Mouse (Mus musculus): ENCODE data around the gene Syt6.
A peak's percentile ranks its signal among the peaks of the same experiment; 100 is the strongest.
"Not testable (repeated sequence)": the region's sequence is repeated elsewhere in the genome, so short reads cannot be mapped to it uniquely, and the experiment has no call there.

The Syt6 gene

DNA sequence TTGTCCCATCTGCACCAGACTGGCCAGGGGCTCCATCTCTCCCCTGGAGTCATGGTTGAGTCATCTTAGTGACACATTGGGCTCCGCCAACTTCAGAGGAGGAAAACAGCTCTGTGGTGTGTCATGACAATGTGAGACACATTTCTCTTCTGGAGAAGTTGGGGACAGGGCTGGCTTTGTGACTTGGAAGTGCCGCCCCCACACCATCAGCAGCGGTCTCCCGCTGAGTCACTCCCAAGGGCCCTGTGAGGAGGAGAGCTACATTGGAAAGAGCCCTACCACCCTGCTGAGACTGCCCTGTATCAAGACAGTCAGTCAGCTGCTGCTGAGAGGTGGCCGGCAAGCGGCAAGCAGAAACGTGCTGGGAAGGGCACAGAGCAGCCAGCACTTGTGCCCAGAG, 26.0 kb downstream of the Syt6 start:
- DNase-seq (ENCODE audit: low spot score), result no peak

DNA sequence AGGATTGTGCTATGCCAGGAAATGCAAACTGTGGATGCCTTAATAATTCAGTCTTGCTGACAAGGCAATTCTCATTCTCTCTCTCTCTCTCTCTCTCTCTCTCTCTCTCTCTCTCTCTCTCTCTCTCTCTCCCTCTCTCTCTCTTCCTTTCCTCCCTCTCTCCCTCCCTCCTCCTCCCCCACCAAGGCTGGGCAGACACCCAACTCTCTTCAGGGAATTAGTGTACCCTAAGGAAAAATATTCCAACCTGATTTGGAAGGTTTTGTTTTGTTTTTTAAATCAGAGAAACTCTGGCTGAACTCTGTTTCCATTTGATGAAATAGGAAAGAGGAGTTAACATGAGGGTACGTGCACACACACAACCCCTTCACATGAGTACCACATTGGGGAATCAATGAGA, 26.5 kb downstream of the Syt6 start:
- DNase-seq (ENCODE audit: low spot score), result no peak

DNA sequence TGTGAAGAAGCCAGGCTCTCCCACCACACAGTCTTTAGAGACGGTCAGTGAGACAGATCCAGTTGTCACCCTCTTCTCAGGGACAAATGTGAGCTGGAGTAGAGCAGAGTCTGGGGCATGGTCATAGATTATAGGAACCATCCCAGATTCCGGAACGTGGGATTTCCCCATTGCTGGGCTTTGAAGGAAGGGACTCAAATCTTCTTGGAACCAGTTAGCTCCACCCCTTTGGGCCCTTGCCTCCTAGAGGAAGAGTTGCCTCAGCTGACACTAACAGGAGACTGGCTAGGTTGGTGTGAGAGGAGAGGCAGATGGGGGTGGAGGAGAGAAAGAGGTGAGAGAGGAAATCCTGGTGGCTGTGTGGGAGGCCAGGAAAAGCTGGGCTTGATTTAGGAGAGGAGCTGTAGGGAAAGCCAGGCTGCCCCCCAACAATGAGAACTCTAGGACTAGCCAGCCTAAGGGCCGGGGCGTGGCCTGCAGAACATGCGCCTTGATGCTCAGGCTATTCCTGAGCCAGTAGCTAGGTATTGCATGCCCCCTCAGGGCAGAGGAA, 31.1 kb downstream of the Syt6 start:
- DNase-seq (ENCODE audit: low spot score), result peak; percentile 17

DNA sequence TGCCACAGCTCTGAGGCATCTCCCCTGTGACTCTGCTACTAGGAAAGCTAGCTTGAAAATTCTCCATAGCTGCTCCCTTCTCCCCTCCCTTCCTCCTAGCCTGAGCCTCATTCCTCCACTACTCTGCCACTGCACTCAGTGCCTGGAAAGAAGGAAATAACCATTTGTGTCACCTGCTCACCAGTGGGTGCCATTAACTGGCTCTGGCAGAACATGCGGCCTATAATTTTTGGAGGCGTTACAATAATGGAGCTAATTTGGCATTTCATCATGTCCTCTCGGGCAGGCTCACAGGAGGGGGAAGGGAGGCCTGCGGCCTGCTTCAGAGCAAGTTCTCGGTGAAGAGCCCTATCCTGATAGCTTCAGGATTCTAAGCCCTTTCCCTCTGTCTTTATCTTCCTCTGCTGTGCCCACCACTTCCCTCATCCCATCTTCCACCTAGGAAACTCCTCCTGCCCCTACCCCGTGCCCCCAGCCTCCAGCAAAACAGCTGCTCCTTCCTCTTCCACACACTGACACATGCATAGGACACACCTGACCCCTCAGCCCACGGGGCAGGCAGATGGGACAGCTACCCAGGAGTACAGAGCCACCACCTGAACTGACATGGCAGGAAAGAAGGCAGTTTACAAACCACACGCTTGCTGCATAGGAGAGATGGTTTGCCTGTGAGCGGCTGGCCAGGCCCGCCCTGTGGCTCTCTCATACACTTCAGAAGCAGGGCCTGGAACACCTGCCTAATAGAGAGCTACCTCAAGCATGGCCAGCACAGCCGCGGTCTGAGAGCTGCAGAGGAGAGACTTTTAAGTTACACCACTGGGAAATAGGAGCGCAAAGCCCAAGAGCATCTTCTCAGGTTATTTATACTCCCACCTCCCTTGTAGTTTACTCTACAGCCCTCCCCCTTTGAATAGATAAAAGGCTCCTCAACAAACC, 31.9 kb downstream of the Syt6 start:
- DNase-seq (ENCODE audit: low spot score), result no peak

DNA sequence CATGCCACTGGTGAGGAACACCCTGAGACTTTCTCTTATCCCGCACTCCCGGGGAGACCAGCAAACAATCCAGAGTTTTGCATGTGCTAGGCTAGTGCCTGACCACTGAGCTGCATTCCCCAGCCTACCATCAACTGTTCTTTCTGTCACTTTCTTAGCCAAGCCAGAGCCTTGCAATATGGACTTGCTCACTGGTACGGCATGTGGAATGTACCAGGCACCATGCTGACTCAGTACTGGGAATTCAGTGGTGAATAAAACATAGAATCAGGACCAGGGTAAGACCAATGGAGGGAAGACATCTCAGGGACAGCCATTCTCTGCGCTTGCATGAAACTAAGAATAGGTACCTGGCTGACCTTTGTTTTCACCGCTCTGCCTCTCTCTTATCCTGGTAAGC, 35.2 kb downstream of the Syt6 start:
- DNase-seq (ENCODE audit: low spot score), result no peak

DNA sequence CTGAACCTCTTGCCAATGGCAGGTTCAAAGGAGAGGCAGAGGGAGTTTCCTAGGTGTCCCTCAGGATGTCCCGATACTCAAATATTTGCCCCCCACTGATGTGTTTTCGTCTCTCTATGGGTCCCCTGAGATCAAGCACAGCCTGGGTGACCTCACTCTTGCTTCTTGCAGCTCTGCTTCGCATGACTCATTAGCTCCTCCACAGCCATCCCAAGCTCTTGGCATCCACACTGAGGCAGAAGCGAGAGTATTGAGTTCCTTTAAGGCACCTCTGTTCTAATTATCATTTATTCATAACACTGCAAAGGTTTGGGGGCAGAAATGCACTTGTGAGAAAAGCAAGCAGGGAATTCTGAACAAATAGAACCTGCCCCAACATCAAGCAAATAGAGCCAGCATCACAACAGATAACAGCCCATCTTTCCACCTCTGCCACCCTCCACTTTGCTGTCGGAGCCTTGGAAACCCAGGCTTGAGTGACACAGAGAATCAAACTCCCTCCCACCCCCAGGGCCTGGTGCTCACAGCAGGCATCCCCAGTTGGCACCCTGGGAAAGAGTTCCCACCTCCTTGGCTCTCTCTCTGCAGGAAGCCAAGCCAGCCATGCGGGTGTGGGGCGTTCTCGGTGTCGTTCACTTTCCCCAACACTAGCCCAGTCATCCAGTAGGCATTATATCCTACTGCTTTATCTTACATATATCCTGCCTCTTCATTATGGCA, 37.8 kb downstream of the Syt6 start:
- no peak for DNase-seq (ENCODE audit: low spot score)

DNA sequence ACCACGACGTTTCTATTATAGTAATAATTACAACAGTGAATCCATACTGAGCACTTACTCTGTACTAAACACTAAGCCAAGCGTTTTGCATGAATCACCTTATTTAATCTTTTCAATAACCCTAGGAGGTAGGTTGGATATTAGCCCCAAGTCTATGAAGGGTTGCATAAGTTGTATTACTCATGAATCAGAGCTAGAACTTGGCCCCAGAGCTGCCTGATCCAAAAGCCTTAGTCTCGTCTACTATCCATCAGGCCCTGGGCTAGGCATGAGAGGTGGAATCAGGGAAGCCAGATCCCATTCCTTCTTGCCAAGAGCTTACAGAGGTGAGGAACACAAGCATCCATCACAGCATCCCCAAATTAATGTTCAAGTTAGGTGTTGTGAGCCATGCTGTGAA, 40.6 kb downstream of the Syt6 start:
- DNase-seq (ENCODE audit: low spot score), result no peak

DNA sequence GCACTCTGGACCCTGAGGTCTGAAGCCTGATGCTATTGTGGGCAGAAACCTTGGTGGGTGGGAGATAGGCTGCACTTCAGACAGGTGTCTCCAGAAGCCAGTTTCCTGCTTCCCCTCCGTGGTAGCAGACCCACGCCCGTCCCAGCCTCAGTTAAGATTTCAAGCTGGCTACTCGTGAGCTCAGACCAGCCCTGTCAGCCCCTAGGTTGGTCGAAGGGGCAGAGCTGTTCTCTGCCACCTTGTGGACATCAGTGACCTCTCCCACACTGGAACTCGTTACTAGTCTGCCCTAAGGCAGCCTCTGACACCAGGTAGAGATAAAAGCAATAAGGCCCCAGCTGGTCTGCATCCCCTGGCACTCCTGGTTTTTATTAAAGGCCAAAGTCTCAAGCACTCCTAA, 42.0 kb downstream of the Syt6 start:
- no peak for DNase-seq (ENCODE audit: low spot score)

DNA sequence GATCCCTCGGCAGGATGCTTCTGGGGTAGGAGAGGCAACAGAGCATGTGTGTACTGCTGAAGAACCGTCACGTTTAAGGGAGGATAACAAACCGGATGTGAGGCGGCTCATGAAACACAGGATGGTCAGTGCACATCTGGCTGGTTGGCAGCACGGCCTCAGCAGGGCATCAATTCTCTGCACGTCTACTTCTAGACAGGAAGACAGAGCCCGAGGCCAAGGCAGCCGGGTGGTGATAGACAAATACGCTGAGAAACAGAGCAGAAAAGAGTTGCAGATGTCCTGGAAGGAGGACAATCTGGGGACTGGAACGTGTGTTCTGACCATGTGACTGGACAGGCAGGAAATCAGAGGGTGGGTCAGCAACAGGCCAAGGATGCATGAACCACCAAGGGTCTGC, 45.1 kb downstream of the Syt6 start:
- DNase-seq (ENCODE audit: low spot score), result no peak

DNA sequence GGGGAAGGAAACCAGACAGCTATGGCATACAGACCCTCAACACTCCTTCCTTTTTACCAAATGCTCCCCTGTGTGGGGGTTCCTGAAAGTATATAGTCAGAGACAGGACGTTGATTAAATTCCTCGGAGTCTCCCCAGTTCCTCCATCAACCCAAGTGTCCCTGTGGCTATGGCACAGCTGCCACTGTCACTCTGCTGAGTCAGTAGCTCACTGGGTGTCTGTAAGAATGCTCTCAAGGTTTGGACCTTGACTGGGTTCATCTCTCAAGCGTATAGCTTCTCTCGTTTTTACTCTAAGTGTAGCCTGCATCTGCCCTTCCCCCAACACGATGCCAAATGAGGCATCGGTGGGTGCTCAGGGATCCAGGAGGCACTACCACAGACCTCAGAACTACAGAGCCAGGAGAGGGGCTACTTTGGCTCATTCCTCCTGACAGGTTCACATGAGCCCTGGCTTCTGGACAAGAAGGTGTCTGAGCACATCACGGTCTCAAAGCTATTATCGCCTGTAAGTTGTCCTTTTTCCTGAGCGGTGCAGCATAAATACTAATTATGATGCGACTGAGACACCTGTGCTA, 49.0 kb downstream of the Syt6 start:
- no peak for DNase-seq (ENCODE audit: low spot score)

DNA sequence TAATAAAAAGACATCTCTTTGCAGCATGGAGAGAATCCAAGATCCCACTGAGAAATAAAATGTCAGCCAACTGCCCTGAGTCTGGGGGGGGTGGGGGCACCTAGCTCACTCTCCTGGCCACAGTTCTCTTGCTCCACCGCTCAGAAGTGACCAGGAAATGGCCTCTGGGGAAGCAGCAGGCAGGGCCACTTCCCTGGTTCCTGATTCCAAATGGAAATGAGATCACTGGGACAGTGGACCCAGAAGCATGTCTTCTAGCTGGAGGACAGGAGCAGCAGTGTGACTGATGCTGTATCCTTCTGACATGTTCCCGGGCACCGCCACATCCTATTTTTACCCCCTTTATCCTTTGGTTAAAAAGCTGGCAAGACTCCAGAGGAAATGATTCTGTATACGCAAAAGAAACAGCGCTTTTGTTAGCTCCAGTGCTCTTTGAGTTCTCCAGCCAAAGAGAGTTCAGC, 49.6 kb downstream of the Syt6 start:
- peak; percentile 27 for DNase-seq (ENCODE audit: low spot score)

DNA sequence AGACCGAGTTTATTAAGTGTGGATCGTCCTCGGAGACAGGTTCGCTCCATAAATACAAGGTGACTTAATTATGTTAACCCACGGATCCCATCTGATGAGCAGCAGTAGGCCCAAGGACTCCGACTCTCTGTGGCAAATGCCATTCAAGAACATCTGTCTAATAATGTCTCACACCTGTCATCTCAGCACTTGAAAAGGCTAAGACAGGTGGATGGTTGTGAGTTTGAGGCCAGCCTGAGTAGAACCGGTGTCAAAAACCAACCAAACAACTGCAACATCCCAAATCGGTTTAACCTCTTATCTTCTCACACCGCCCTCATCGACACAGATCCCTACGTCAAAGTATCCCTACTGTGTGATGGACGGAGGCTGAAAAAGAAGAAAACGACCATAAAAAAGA, 50.1 kb downstream of the Syt6 start:
- no peak for DNase-seq (ENCODE audit: low spot score)

DNA sequence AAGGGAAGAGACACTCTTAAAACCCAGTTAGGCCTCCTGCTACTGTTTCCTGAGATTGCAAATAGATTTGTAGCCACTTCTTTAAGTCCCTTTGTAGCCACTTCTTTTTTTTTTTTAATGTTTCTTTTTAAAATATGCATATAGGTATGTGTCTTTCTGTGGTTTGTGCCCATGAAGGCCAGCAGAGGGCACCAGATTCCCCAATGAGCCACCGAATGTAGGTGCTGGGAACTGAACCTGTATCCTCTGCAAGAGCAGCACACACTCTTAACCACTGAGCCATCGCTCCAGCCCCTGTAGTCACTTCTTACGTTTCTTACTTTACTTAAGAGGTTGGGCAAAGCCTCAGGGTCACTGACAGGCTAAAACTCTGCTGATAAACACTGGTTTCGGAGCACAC, 51.5 kb downstream of the Syt6 start:
- no peak for DNase-seq (ENCODE audit: low spot score)

DNA sequence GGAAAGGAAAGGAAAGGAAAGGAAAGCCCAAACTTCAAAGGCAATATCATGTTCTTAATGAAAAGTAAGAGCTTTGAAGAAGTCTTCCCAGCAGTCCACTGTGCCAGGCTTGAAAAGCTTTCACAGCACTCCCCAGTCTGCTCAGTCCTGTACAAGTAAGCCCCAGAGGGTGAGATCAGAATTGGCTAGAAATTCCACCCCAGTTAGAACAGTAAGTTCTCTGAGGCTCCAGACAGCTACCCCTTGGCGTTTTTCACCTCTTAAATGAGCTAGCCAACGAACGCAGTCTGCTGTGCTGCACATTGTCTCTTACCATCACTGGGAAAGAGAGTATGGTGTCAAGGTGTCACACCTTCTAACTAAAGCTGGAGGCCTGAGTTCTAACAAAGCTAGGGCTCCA, 52.6 kb downstream of the Syt6 start:
- DNase-seq (ENCODE audit: low spot score), result no peak

DNA sequence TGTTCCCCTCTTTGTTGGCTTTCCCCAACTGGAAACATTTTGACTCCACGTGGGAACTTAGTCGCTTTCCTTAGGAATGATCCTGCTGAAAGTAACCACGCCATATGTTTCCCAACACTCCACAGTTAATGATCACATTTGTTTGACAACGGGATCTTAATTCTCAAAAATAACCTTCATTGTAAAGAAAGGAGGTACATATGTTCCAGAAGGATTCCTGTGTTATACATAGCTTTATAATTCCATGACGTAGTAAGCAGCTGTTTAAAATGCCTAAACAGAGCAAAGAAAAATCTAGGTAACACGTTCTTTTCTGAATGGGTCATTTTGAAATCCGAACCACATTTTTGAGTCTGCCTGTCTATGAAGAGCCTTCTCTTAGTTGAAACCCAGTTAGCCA, 58.1 kb downstream of the Syt6 start:
- no peak for DNase-seq (ENCODE audit: low spot score)

DNA sequence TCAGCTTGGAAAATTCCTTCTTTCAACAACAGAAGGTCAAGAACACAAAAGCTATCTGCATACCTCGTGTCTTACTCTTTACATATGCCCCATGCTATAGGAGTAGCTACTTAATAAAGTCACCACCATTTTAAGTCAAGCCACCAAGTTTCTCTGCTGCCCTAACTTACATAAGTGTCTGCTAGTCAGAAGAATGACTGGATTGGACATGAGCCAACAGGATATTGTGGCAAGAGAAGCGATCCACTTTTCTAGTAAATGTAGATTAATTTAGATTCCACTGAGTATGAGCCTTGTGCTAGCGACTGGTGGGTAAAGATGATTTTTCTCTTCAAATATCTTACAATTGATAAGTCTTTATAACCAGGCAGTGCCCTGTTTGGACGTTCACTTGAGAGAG, 58.8 kb downstream of the Syt6 start:
- no peak for DNase-seq (ENCODE audit: low spot score)

DNA sequence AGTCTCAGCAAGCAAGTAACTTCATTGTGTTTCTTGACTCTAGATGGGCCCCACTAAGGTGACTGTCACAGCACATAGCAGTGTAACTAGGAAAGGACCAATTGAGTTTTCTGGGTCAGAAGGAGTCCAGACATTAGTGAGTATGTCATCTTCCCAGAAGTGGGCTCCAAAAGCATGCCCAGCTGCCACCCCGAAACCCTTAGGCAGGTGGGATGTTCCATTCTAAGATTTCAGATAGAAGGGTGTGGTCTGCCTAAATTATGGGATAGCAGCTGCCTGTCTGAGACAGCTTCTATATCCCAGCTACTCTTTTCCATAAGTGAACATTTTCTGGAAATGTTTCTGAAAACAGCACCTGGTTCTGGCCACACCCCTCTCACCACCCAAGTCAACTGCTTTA, 59.2 kb downstream of the Syt6 start:
- DNase-seq (ENCODE audit: low spot score), result no peak

DNA sequence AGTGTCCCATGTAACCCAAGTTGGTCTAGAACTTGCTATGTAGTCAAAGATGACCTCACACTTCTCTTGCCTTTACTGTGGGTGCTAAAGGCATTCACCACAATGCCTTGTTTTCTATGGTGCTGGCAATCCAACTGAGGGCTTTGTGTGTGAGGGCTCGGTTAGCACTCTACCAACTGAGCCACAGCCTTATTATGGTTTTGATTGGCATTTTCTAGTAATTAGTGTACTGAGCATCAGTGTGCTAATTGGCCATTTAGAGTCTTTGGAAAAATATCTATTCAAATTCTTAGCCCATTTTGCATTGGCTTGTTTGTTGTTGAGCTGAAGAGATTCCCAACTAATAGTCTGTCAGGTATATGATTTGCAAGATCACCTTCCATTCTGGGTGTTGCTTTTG, 62.6 kb downstream of the Syt6 start:
- no peak for DNase-seq (ENCODE audit: low spot score)

DNA sequence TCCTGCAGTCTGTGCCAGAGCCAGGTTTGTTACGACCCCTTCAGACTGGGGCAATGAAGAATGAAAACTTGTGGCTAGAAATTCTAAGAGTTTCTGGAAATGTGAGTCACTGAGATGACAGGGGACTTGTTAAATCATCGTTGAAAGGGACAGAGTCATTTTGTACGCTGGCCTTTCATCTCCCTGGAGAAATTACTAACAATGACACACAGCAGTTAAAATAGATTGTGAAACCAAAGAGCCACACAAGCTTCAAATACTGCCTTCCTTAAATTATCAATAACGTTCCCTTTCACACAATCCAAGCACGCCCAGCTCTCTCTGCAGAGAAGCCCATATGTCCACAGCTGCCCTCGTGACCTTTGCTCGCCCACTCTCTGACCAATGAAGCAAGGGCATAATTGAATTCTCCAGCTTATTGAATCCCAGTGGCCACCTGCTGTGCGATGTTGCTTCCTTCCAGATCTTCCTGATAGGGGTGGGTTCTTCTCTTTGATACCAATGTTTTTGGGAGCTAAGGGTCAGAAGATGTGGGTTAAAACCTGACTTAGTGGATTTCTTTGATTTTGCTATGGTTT, 65.3 kb downstream of the Syt6 start:
- DNase-seq (ENCODE audit: low spot score), result no peak

DNA sequence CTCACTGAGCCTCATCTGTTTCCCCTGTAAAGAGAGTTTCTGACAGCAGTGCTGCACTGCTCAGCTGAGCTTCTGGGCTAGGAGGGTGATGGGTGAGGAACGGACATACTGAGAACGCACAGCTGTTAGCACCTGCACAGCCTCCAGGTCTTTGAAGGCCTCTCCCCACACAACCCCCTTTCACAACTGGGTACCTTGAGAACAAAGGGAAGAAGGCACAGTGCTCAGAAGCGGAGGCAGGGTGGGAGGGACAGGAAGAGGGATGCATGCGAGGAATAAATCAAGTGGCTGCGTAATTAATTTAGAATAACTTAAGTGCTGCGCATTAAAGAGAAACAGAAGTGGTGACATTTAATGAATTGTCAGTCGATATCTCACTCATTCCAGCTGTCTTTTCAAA, 66.3 kb downstream of the Syt6 start:
- no peak for DNase-seq (ENCODE audit: low spot score)

DNA sequence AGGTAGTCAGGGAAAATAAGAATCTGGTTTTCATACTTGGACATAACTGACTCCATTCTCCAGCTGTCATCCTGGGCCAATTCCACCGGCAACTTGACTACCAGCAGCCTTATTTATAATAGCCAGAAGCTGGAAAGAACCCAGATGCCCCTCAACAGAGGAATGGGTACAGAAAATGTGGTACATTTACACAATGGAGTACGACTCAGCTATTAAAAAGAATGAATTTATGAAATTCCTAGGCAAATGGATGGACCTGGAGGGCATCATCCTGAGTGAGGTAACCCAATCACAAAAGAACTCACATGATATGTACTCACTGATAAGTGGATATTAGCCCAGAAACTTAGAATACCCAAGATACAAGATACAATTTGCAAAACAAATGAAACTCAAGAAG, 70.9 kb downstream of the Syt6 start, which contains the start of gene Atg4a-ps:
Atg4a-ps (minus strand) TSS at position 101 of the 400 bp plus-strand sequence.
- not testable (repeated sequence) for DNase-seq (ENCODE audit: low spot score)

DNA sequence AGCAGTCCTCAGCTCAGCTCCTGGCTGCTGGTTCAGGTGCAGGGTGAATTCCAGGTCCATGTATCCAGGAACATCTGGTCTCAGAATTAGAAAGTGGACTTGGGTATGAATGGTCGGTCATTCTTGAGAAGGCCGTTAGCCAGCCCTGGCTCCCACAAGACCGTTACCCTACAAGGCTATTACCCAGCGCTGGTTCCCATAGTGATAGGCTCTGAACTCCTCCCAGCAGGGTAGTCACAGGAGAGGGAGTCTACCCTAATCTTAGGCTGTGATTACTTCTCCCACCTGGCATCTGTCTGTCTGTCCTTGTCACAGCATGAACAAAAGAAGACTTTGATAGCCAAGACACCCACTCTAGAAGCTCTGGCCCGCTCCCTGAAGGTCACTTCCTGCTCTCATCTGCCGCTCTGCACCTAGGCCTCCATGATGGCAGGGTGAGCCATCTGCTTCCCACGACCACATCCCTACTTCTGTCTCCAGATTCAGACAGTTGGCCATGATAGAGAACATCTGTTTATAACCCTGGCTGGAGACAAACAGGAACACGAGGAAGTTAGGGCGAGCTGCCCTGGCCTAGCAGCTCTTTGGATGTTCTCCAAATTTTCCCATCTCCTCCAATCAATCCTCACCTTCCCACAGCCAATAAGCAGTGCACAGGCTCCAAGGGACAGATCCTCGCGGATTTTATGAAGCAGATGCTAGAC, 72.3 kb downstream of the Syt6 start:
- peak; percentile 65 for DNase-seq (ENCODE audit: low spot score)
